Mouse (Mus musculus): Measurements from ENCODE around the gene Zfp92. TPM values are rescaled to one million over a fixed set of nuclear protein-coding genes. Genes with fewer than 3 reads are reported as not detected.
A peak's percentile ranks its signal among the peaks of the same experiment; 100 is the strongest.
"Not testable (repeated sequence)": the region's sequence is repeated elsewhere in the genome, so short reads cannot be mapped to it uniquely, and the experiment has no call there.

Zfp92 gene
- not detected in 2 replicates for polyA plus RNA-seq (2011; ENCODE audit: insufficient read depth, insufficient read length, low replicate concordance, missing spikeins)

DNA sequence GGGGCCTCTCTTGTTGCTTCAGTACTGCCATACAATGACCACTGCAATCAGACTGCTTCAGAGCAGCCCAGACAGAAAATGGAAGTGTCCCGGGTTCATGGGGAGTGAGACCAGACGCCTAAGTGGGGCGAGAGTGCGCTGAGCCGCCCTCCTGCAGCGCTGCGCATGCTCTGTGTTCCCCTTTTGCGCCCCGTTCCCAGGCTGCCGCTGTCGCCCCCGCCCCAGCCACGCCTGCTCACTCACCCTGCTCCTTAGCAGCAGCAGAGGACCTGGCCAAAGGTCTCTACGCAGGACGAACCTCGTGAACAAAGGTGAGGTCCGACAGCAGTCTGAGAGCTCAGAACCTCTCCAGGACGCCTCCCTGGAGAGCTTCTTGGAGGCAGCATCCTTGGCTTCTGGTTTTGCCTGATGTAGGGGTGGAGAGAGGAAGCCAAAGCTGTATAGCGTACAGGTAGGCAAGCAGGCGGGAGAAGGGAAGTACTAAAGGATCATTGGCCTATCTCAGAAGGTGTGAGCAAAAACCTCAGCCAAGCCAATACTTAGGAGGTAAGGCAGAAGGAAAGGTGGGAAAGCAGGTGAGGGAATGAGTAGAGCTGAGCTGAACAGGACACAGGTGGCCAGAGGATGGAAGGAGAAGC lies at the start of gene Zfp92:
TSS of gene Zfp92 (plus strand) at position 217 of the 638 bp plus-strand sequence.
- TF ChIP-seq CTCF (IDR thresholded peaks at IDR 0.05; ENCODE audit: control insufficient read depth, insufficient read depth, low read length) (no peak), POLR2A (IDR thresholded peaks at IDR 0.05; ENCODE audit: borderline replicate concordance, control insufficient read depth, low read depth, low read length) (no peak)
- Histone ChIP-seq H3K4me3 (replicated peaks; ENCODE audit: control insufficient read depth, low read depth, low read length) (peak within 1 kb of the TSS; percentile 20), H3K27ac (ENCODE audit: control insufficient read depth, insufficient read depth, low read depth, low read length, poor library complexity) (no peak within 1 kb of the TSS), H3K4me1 (ENCODE audit: control insufficient read depth, insufficient read depth, low read length) (no peaks in the 10 kb centered on the region)
- WGBS: 13% methylated on average over 20 of the region's 20 CpGs

GRCm38 (mm10) chrX:73363291-73363690 lies 47.6 kb upstream of the Zfp92 start:
- no peak overlapping the region for H3K4me3 ChIP-seq (replicated peaks; ENCODE audit: control insufficient read depth, low read depth, low read length)
- no peak overlapping the region for H3K27ac ChIP-seq (ENCODE audit: control insufficient read depth, insufficient read depth, low read depth, low read length, poor library complexity)

GRCm38 (mm10) chrX:73384419-73384818 lies 26.5 kb upstream of the Zfp92 start:
- no peaks in the 10 kb centered on the region for H3K4me1 ChIP-seq (ENCODE audit: control insufficient read depth, insufficient read depth, low read length)
- H3K4me3 ChIP-seq (replicated peaks; ENCODE audit: control insufficient read depth, low read depth, low read length): no peak overlapping the region
- H3K27ac ChIP-seq (ENCODE audit: control insufficient read depth, insufficient read depth, low read depth, low read length, poor library complexity): no peak overlapping the region
- WGBS: 56% methylated on average over 6 of the region's 6 CpGs
- TF ChIP-seq POLR2A (IDR thresholded peaks at IDR 0.05; ENCODE audit: borderline replicate concordance, control insufficient read depth, low read depth, low read length) (no peak), CTCF (IDR thresholded peaks at IDR 0.05; ENCODE audit: control insufficient read depth, insufficient read depth, low read length) (no peak)

More at GRCm38 (mm10) chrX:73363291-73363690, 47.6 kb upstream of the Zfp92 start:
- TF ChIP-seq CTCF (IDR thresholded peaks at IDR 0.05; ENCODE audit: control insufficient read depth, insufficient read depth, low read length): no peak
- no peaks in the 10 kb centered on the region for H3K4me1 ChIP-seq (ENCODE audit: control insufficient read depth, insufficient read depth, low read length)

DNA sequence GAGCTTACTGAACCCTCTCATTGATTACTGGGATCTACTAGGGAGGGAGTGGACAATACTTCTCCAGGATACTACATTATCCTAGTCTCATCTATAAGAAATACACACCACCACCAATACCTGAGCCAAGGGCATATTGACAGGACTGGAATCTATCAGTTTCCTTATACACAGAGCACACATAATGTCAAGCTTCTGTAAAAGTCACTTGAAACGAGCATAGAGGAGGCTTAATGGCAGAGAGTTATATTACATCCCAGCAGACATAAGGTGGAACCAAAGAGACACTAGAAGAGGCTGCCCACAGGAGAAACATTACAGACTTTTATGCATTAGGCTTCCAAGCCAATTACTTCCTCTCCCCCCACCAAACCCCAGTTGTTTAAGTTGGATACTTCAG lies 26.0 kb upstream of the Zfp92 start:
- TF ChIP-seq CTCF (IDR thresholded peaks at IDR 0.05; ENCODE audit: control insufficient read depth, insufficient read depth, low read length) (no peak), POLR2A (IDR thresholded peaks at IDR 0.05; ENCODE audit: borderline replicate concordance, control insufficient read depth, low read depth, low read length) (no peak)

DNA sequence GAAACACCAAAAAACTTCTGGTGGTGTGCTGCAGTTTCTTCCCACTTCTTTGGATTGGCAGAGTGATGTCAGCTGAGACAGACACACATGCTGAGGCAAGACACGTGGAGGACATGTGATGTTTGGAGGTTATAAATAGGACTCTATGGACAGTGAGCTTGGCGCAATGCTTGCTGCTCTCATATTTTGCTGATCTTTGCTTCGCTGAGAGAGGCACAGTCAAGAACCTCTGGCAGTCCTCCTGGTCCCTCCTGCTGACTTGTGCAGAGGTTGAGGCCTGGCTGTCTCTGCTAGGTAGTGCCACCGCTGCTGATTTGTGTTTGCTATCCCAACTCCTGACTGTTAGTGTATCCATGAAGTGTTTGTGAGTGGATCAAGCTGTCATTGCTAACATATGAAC lies 19.4 kb upstream of the Zfp92 start:
- H3K4me3 ChIP-seq (replicated peaks; ENCODE audit: control insufficient read depth, low read depth, low read length): no peak overlapping the region
- no peak overlapping the region for H3K27ac ChIP-seq (ENCODE audit: control insufficient read depth, insufficient read depth, low read depth, low read length, poor library complexity)
- 72% methylated on average over 4 of the region's 4 CpGs for WGBS
- no peaks in the 10 kb centered on the region for H3K4me1 ChIP-seq (ENCODE audit: control insufficient read depth, insufficient read depth, low read length)
- TF ChIP-seq CTCF (IDR thresholded peaks at IDR 0.05; ENCODE audit: control insufficient read depth, insufficient read depth, low read length): no peak
- TF ChIP-seq POLR2A (IDR thresholded peaks at IDR 0.05; ENCODE audit: borderline replicate concordance, control insufficient read depth, low read depth, low read length): no peak

More for the DNA sequence above, 26.0 kb upstream of the Zfp92 start:
- Histone ChIP-seq H3K27ac (ENCODE audit: control insufficient read depth, insufficient read depth, low read depth, low read length, poor library complexity) (no peak overlapping the region), H3K4me3 (replicated peaks; ENCODE audit: control insufficient read depth, low read depth, low read length) (no peak overlapping the region), H3K4me1 (ENCODE audit: control insufficient read depth, insufficient read depth, low read length) (no peaks in the 10 kb centered on the region)
- 27% methylated on average over 1 of the region's 1 CpGs for WGBS

GRCm38 (mm10) chrX:73396446-73396845 lies 14.4 kb upstream of the Zfp92 start:
- Histone ChIP-seq H3K4me3 (replicated peaks; ENCODE audit: control insufficient read depth, low read depth, low read length) (no peak overlapping the region), H3K27ac (ENCODE audit: control insufficient read depth, insufficient read depth, low read depth, low read length, poor library complexity) (no peak overlapping the region), H3K4me1 (ENCODE audit: control insufficient read depth, insufficient read depth, low read length) (no peaks in the 10 kb centered on the region)
- WGBS: 88% methylated on average over 1 of the region's 1 CpGs
- TF ChIP-seq CTCF (IDR thresholded peaks at IDR 0.05; ENCODE audit: control insufficient read depth, insufficient read depth, low read length) (no peak), POLR2A (IDR thresholded peaks at IDR 0.05; ENCODE audit: borderline replicate concordance, control insufficient read depth, low read depth, low read length) (no peak)

DNA sequence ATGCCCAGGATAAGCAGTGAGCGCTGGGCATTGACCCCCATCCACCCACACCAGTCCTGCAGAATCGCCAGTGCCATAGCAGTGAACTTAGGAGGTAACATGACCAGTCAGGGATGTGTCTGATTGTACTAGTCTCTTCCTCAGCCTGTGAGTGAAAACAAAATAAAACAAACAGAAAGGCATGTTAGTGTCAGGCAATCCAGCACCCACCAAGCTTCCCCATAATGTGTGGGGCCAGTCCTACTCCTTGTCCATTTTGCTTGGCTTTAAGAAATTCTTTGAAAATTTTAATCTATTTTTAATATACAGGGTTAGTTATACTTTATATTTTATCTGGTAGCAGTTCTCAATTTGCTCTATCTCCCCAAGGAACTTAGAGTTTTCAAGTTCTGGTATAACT lies 12.3 kb upstream of the Zfp92 start, which contains the start of gene Gm18336:
TSS of gene Gm18336 (minus strand) at position 101 of the 400 bp plus-strand sequence.
- not testable (repeated sequence) for H3K27ac ChIP-seq (ENCODE audit: control insufficient read depth, insufficient read depth, low read depth, low read length, poor library complexity); H3K4me1 ChIP-seq (ENCODE audit: control insufficient read depth, insufficient read depth, low read length); H3K4me3 ChIP-seq (replicated peaks; ENCODE audit: control insufficient read depth, low read depth, low read length)
- 87% methylated on average over 2 of the region's 2 CpGs for WGBS

DNA sequence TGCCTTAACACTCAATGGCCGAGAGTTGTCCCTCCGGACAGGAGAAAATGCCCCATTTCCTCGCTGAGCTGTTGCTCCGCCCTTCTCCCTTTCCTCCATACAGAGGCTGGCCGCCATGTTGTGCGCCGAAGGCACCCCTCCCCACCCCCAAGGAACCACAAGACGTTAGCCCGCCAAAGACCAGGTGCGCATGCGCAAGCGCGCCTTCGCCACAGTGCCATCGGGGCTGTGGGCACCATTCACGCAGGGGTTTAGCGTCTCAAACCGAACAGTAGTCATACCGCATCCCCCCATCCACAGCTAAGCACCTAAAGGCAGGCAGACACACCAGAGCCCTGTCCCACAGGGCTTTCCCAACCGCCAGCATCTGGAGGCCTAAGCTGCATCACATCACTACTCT lies 9.9 kb upstream of the Zfp92 start:
- no peak overlapping the region for H3K4me3 ChIP-seq (replicated peaks; ENCODE audit: control insufficient read depth, low read depth, low read length)
- no peak for TF ChIP-seq POLR2A (IDR thresholded peaks at IDR 0.05; ENCODE audit: borderline replicate concordance, control insufficient read depth, low read depth, low read length)
- H3K4me1 ChIP-seq (ENCODE audit: control insufficient read depth, insufficient read depth, low read length): no peaks in the 10 kb centered on the region
- 89% methylated on average over 20 of the region's 20 CpGs for WGBS
- H3K27ac ChIP-seq (ENCODE audit: control insufficient read depth, insufficient read depth, low read depth, low read length, poor library complexity): no peak overlapping the region

DNA sequence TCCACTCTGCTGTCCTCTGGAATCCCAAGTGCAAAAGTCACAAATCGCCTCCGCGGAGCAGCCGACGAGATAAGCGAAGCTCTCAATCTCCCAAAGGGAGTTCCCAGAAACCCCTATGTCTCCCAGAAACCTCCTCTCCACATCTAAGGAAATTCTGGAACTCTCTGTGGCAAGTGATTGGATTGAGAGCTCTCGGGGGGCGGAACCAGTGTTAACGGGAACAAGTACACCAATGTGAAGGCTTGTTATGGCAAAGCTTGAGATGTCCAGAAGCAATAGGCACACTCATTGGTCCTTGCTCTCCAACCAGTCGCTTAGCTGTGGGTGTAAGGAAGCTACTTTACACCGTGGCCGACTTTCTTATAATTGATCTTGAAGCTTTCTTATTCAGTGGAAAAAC lies 9.3 kb upstream of the Zfp92 start:
- H3K4me1 ChIP-seq (ENCODE audit: control insufficient read depth, insufficient read depth, low read length): no peaks in the 10 kb centered on the region
- no peak overlapping the region for H3K4me3 ChIP-seq (replicated peaks; ENCODE audit: control insufficient read depth, low read depth, low read length)
- no peak for TF ChIP-seq CTCF (IDR thresholded peaks at IDR 0.05; ENCODE audit: control insufficient read depth, insufficient read depth, low read length)
- TF ChIP-seq POLR2A (IDR thresholded peaks at IDR 0.05; ENCODE audit: borderline replicate concordance, control insufficient read depth, low read depth, low read length): no peak
- H3K27ac ChIP-seq (ENCODE audit: control insufficient read depth, insufficient read depth, low read depth, low read length, poor library complexity): no peak overlapping the region
- 87% methylated on average over 12 of the region's 12 CpGs for WGBS
